Mouse (Mus musculus) hindlimb bud, embryonic 11.5 days (tissue): ENCODE measurements around the gene Tas1r3.

Source experiments
- DNase-seq: peaks from one replicate; pipeline ENCODE4 v3.0.0-alpha.2; 2012; ENCODE audit warnings: low read depth, low spot score; ENCODE audit errors: extremely low spot score

Gene Tas1r3

DNA sequence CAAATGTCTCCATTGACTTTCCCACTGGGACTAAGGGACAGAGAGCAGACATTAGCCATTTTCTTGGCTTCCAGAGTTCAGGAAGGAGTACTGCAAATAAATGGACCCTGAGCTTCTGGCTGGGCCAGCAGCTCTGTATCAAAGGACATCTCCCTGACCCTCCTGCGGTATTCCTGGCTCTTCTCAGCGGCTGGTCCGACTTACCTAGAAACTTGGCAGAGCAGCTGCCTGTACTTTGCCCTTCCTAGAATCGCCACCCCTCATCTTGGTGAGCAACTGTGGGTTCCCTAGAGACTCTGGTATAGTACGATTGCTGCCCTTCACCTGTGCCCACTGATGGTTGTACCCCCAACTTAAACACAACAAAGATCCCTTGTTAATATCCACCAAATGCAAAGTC lies 19.9 kb downstream of the Tas1r3 start:
- no peak for DNase-seq

DNA sequence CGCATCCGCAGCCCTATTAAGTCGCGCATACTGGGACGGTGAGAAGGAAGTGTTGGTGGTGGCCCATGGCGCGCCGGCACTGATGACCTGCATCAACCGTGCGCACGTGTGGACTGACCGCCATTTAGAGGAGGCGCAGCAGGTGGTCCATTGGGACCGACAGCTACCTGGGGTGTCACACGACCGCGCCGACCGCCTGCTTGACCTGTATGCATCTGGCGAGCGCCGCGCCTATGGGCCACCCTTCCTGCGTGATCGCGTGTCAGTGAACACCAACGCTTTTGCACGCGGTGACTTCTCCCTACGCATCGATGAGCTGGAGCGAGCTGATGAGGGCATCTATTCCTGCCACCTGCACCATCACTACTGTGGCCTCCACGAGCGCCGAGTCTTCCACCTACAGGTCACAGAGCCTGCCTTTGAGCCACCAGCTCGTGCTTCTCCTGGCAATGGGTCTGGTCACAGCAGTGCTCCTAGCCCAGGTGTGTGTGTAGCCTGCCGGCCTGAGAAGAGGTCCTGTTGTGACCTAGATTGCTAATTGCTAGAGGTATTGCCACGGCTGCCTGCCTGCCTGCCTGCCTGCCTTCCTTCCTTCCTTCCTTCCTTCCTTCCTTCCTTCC lies 21.4 kb downstream of the Tas1r3 start:
- DNase-seq = no peak

GRCm38 (mm10) chr4:155841003-155841454 lies 22.1 kb downstream of the Tas1r3 start:
- DNase-seq = no peak

DNA sequence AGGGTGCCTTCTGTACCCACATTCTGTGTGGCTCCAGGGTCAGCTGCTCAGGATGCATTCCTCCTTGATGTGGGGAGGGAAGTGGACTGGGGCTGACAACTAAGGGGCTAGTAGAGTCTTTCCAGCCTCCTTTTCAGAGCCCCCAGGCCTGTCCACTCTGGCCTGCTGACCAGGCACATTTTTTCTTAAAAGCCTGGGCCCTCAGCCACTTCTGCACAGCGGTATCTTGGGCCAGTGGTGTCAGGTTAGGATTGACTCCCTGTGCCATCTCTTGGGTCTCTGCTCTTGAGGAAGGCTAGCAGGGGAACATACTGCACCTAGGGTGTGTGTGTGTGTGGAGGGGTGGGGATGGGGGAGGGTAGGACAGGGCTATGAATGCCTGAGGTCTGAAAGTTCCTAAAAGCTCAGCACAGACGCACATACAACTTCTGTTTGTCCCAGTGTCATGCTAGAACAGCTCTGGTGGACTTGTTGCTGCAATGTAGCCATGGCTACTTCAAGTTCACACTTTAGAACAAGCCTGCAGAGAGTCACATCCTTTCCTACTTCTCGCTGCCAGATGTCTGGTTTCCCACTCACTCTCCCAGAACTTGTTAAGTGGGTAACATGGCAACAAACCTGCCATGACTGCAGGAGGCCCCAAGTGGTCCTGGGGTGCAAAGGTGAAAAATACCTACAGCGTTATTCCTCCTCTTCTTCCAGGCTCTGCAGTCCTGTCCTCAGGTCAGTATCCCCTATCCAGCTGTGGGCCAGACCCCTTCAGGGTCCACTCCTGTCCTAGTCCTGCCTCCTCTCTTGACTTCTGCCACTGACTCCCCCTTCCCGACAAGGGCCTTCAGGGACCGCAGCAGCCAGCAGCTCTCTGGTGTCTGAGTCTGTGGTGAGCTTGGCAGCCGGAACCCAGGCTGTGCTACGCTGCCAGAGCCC lies 22.8 kb downstream of the Tas1r3 start:
- no peak for DNase-seq

DNA sequence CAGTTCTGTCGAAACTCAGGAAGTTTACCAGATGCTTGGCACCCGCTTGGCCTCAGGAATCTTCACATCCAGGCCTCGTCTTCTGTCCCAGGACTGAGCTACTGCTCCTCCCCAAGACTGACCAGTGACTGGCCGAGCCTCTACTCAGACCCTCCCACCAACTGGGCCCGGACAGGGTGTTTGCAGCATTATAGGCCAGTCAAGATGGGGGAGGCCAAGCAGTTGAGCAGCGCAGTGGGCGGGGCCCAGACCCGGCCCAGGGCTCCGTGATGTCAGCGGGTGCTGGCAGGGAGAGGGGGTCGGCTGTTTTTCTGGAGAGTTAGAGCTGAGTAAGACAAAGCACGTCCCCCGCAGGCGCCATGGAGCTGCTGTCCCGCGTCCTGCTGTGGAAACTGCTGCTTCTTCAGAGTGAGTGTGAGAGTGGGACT lies 23.7 kb downstream of the Tas1r3 start, which contains the start of gene Mxra8:
Gene Mxra8 (plus strand): TSS at position 198 of the 428 bp plus-strand sequence.
- DNase-seq = no peak

- no peak for DNase-seq
These were observed 24.7 kb downstream of the Tas1r3 start for GRCm38 (mm10) chr4:155838187-155839153.

DNA sequence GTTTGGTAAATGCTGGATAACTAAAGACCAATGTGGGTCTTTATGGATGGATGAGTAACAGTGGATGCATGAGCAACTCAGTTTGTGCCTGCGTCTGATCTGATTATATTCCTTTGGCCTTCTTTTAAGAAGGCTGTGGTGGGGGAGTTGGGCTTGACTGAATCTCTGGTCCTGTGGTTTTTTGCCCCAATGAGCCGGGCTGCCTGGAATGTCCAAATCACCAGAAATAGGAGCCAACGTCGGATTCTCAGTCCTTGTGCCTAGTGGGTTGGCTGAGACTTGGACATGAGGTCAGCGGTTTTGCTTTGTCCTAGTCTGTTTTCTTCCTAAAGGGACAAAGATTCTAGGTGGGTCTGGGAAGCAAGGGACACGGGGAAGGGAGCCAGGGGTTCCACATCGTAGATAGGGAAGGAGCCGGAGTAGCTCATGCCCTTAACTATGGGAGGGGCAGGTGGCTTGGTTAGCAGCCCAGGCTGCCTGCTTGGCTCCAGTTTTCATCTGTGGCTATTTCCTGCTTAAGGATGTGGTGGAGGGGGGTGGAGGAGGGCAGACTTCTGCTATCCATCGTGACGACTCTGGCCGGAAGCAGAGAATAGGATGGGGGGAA lies 25.7 kb downstream of the Tas1r3 start:
- no peak for DNase-seq

GRCm38 (mm10) chr4:155833836-155834235 lies 29.3 kb downstream of the Tas1r3 start:
- peak; percentile 61 for DNase-seq

GRCm38 (mm10) chr4:155833234-155833633 lies 29.9 kb downstream of the Tas1r3 start:
- DNase-seq = no peak

DNA sequence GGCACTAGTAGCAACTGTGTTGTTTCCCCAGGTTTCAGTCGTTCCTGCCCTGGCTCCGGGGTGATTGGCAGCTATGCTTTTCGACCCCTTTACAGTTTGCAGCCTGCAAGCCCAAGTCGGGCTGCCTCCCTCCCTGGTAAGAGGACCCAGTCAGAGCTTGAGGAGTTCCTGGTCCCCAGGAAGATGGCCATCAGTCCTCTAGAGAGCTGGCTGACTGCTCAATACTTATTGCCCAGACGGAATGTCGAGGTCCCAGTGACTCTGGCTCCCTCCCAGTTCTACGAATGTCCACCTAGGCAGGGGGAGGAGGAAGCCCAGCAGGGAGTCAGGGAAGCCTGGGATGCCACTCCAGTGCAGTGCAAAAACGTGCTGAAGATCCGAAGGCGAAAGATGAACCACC lies 30.8 kb downstream of the Tas1r3 start:
- no peak for DNase-seq

GRCm38 (mm10) chr4:155831831-155832230 lies 31.3 kb downstream of the Tas1r3 start:
- no peak for DNase-seq

DNA sequence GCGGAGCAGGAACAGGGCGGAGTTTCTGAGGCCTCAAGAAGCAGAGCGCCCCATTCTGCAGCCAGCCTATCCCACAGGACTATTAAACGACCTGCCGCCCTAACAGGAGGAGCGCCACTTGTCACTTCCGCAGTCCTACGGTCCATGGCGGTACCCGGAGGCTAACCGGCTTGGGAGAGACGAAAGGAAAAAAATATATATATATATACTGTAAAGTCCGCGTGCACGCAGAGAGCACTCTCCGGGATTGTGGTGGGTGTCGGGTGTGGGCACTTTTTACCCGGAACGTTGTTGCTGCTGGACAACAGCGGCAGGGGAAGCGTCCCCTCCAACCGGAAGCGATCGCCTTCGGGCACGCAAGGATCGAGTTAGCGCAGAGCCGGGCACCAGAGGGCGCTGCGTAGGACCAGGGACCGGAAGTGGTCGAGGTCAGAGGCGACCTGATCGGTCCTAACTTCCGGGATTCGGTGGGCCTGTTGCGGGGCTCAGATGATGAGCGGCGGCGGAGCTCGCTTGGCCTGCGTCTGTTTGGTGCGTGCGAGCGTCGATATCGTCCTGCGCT lies 31.9 kb downstream of the Tas1r3 start, which contains the start of gene Aurkaip1:
Gene Aurkaip1 (plus strand): TSS at position 68 of the 562 bp plus-strand sequence.
- DNase-seq = peak; percentile 94

- no peak for DNase-seq
These were observed 32.6 kb downstream of the Tas1r3 start for GRCm38 (mm10) chr4:155830596-155830995.

- no peak for DNase-seq
These were observed 33.3 kb downstream of the Tas1r3 start for GRCm38 (mm10) chr4:155829866-155830265.

- DNase-seq = no peak
These were observed 39.7 kb downstream of the Tas1r3 start for GRCm38 (mm10) chr4:155823443-155823842.

DNA sequence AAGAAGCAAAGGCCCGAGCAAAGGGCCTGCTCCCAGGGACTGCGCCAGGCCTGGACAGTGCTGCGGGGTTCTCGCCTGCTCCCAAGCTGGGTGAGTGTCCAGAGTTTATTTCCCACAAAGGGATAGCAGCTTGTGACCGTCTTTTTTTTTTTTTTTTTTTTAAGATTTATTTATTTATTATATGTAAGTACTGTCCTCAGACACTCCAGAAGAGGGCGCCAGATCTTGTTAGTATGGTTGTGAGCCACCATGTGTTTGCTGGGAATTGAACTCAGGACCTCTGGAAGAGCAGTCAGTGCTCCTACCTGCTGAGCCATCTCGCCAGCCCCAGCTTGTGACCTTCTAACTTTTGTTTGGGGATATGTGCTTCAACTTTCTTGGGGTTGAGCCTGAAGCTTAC lies 42.1 kb downstream of the Tas1r3 start:
- no peak for DNase-seq

- no peak for DNase-seq
These were observed 45.6 kb downstream of the Tas1r3 start for GRCm38 (mm10) chr4:155817533-155817932.

GRCm38 (mm10) chr4:155812665-155813181 lies 50.4 kb downstream of the Tas1r3 start:
- no peak for DNase-seq

DNA sequence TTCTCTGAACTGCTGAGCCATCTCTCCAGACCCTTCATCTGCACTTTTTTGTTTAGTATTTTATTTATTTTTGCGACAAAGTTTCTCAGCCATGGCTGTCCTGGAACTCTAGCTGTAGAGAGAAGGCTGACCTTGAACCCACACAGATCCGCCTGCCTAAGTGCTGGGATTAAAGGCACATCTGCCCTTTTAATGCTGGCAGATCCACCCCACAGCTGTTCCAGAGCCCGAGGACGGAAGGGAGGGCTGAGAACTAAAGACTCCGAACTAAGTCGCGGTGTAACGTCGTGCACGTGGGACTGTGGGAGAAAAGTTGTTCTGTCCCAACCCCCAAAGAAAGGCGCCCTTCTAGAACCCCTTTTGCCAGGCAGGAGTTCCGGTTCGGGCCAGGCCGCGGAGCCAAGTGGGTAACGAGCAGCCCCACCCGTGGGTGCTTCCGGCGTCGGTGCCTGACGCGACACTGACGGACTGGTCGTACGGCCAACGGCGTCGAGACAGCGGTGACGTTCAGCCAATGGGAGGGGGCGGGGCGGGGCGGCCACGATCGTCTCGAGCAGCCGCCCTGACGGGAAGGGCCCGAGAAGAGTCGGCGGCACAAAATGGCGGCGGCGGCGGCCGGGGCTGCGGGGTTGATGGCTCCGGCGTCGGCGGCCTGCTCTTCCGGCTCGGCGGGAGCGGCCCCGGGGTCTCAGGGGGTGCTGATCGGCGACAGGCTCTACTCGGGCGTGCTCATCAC lies 51.1 kb downstream of the Tas1r3 start, which contains the start of gene Ccnl2:
Gene Ccnl2 (plus strand): TSS at position 561 of the 736 bp plus-strand sequence.
- DNase-seq = peak; percentile 58
